In the genomic region with DNA sequence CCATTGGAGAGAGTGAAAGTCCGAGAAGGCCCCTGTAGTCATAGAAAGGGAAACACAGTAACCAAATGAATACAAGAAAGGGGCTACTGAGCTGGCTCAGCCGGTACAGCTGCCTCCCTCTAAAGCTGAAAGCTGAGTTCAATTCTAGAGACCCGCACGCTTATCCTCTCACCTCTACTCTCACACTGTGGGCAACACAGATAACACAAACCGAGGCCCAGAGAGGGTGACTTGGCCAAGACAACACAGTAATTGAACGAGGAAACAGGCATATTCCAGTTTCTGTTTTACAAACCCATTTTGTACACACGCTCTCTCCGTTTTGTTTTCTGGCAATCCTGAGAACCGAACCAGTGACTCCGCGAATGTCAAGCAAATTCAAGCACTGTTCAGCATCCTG, we compare ENCODE assay signal across 9 mouse cellular contexts. TPM values are rescaled to one million over a fixed set of nuclear protein-coding genes. Genes with fewer than 3 reads are reported as not detected.
DNase-seq lines count a peak whose midpoint lies in the region; ATAC-seq lines count a peak whose summit lies in the region.
"Had no signal": no experiment of that assay in that cellular context is flagged by ENCODE, and none has a peak within 500 bp of the region (broad histone marks: within the 10 kb centered on the region; RNA-seq: fewer than 3 reads in every experiment).

No protein-coding gene starts in this region.

- peak overlapping the region; percentile 81 for H3K4me2 ChIP-seq in heart, embryonic 13.5 days
- peak overlapping the region; percentile 76 for H3K4me2 ChIP-seq in hindbrain, embryonic 14.5 days (replicated peaks)
- H3K4me2 ChIP-seq in midbrain, embryonic 12.5 days (replicated peaks), result peak overlapping the region; percentile 98

- no peaks in the 10 kb centered on the region for H3K27me3 ChIP-seq in heart, embryonic 13.5 days (replicated peaks)
- H3K27me3 ChIP-seq in hindbrain, embryonic 14.5 days (ENCODE audit: control insufficient read depth, insufficient read depth, low read length), result no peaks in the 10 kb centered on the region
- H3K27me3 ChIP-seq in midbrain, embryonic 12.5 days, result no peaks in the 10 kb centered on the region

- H3K9me3 ChIP-seq in heart, embryonic 13.5 days, result no peaks in the 10 kb centered on the region
- H3K9me3 ChIP-seq in hindbrain, embryonic 14.5 days (ENCODE audit: control insufficient read depth, low read length), result no peaks in the 10 kb centered on the region
- H3K9me3 ChIP-seq in midbrain, embryonic 12.5 days, result no peaks in the 10 kb centered on the region

- ATAC-seq in heart, embryonic 13.5 days (ENCODE audit: extremely low read depth, insufficient number of reproducible peaks, low FRiP score, low TSS enrichment), result no peak
- no peak for ATAC-seq in hindbrain, embryonic 14.5 days (ENCODE audit: low FRiP score)
- no peak for ATAC-seq in midbrain, embryonic 12.5 days (ENCODE audit: low FRiP score, low read depth)

- no peak for DNase-seq in heart, adult 8-10 months (ENCODE audit: low spot score)
- peak; percentile 34 for DNase-seq in c-Kit-positive CD71-negative TER-119-negative erythroid progenitor cells, embryonic 14.5 days (ENCODE audit: low read depth)
- no peak for DNase-seq in hindbrain, embryonic 14.5 days (ENCODE audit: low spot score)
- no peak for DNase-seq in left cerebral cortex, adult 18-20 months (ENCODE audit: low spot score in 2 of 2)
- no peak for DNase-seq in urinary bladder, postnatal 36 days (ENCODE audit: low spot score in 2 of 2)
- no peak for DNase-seq in frontal cortex, postnatal 10 days (ENCODE audit: low spot score in 2 of 2)

- peaks cover 19% of the 10 kb centered on the region for H3K4me1 ChIP-seq in heart, embryonic 13.5 days
- H3K4me1 ChIP-seq in hindbrain, embryonic 14.5 days (replicated peaks; ENCODE audit: control insufficient read depth, insufficient read depth, low read length), result peaks cover 26% of the 10 kb centered on the region
- peaks cover 30% of the 10 kb centered on the region for H3K4me1 ChIP-seq in midbrain, embryonic 12.5 days

- H3K4me3 ChIP-seq in heart, embryonic 13.5 days, result peak overlapping the region; percentile 73
- peak overlapping the region; percentile 71 for H3K4me3 ChIP-seq in hindbrain, embryonic 14.5 days (replicated peaks; ENCODE audit: low read length)
- H3K4me3 ChIP-seq in midbrain, embryonic 12.5 days, result peak overlapping the region; percentile 82

- WGBS in heart, embryonic 13.5 days, result 73% methylated on average over 11 of the region's 11 CpGs
- WGBS in hindbrain, embryonic 14.5 days, result 85% methylated on average over 11 of the region's 11 CpGs
- WGBS in midbrain, embryonic 12.5 days, result 87% methylated on average over 11 of the region's 11 CpGs

- peak overlapping the region; percentile 82 for H3K9ac ChIP-seq in heart, embryonic 13.5 days
- peak overlapping the region; percentile 75 for H3K9ac ChIP-seq in hindbrain, embryonic 14.5 days
- peak overlapping the region; percentile 72; the same call in 1 of the 2 replicates for H3K9ac ChIP-seq in midbrain, embryonic 12.5 days (replicated peaks)

- no peak overlapping the region for H3K27ac ChIP-seq in heart, embryonic 13.5 days (replicated peaks)
- no peak overlapping the region for H3K27ac ChIP-seq in hindbrain, embryonic 14.5 days
- no peak overlapping the region for H3K27ac ChIP-seq in midbrain, embryonic 12.5 days (replicated peaks)

- peaks cover 6% of the 10 kb centered on the region; the same call in 1 of the 2 replicates for H3K36me3 ChIP-seq in heart, embryonic 13.5 days
- no peaks in the 10 kb centered on the region; the same call in 1 of the 2 replicates for H3K36me3 ChIP-seq in hindbrain, embryonic 14.5 days (replicated peaks; ENCODE audit: control insufficient read depth, insufficient read depth)
- H3K36me3 ChIP-seq in midbrain, embryonic 12.5 days, result peaks cover 12% of the 10 kb centered on the region; the same call in 1 of the 2 replicates

RNA-seq across cellular contexts. Expression of a gene that starts 1.1 kb away (rescaled TPM):
- polyA plus RNA-seq in heart, embryonic 13.5 days (2015; fragmentation: Nextera tagmentation; extraction: Ambion mirVana), result 128 and 146 TPM in 2 replicates
- 10 to 100 TPM in 1 of 4 experiments, 1 to 10 TPM in 3; 7.6 to 10.3 (median 9.6) TPM for total RNA-seq in heart, adult 8-10 months (2022)
- polyA plus RNA-seq in hindbrain, embryonic 14.5 days (2014; fragmentation: Nextera tagmentation; extraction: Ambion mirVana), result 85.5 and 100.0 TPM in 2 replicates
- 60.8 and 71.6 TPM in 2 replicates for polyA plus RNA-seq in midbrain, embryonic 12.5 days (2016; fragmentation: Nextera tagmentation; extraction: Ambion mirVana)
- total RNA-seq in left cerebral cortex, adult 18-20 months (2021), result 10 to 100 TPM; 50.9 to 52.1 TPM

RNA-seq across cellular contexts. Expression of a gene that starts 11.6 kb away (rescaled TPM):
- 5.9 and 7.0 TPM in 2 replicates for polyA plus RNA-seq in heart, embryonic 13.5 days (2015; fragmentation: Nextera tagmentation; extraction: Ambion mirVana)
- total RNA-seq in heart, adult 8-10 months (2022), result 100 to 1,000 TPM in 1 of 4 experiments, 10 to 100 TPM in 3; 64.7 to 103 (median 72.9) TPM
- 183 and 199 TPM in 2 replicates for polyA plus RNA-seq in hindbrain, embryonic 14.5 days (2014; fragmentation: Nextera tagmentation; extraction: Ambion mirVana)
- 38.0 and 40.2 TPM in 2 replicates for polyA plus RNA-seq in midbrain, embryonic 12.5 days (2016; fragmentation: Nextera tagmentation; extraction: Ambion mirVana)
- 10 to 100 TPM; 80.7 to 90.7 TPM for total RNA-seq in left cerebral cortex, adult 18-20 months (2021)
- total RNA-seq: hematopoietic stem cell, adult 5-6 weeks had no signal

RNA-seq across cellular contexts. Expression of a gene that starts 35.8 kb away (rescaled TPM):
- polyA plus RNA-seq in heart, embryonic 13.5 days (2015; fragmentation: Nextera tagmentation; extraction: Ambion mirVana), result 17.9 and 20.2 TPM in 2 replicates
- 10 to 100 TPM; 25.4 to 39.1 (median 28.2) TPM for total RNA-seq in heart, adult 8-10 months (2022)
- 89.0 and 103 TPM in 2 replicates for polyA plus RNA-seq in hindbrain, embryonic 14.5 days (2014; fragmentation: Nextera tagmentation; extraction: Ambion mirVana)
- polyA plus RNA-seq in midbrain, embryonic 12.5 days (2016; fragmentation: Nextera tagmentation; extraction: Ambion mirVana), result 26.6 and 30.4 TPM in 2 replicates
- 100 to 1,000 TPM; 201 TPM for total RNA-seq in left cerebral cortex, adult 18-20 months (2021)

RNA-seq across cellular contexts. Expression of a gene that starts 52.8 kb away (rescaled TPM):
- 486 and 514 TPM in 2 replicates for polyA plus RNA-seq in heart, embryonic 13.5 days (2015; fragmentation: Nextera tagmentation; extraction: Ambion mirVana)
- 1,000 to 10,000 TPM; 2,119 to 2,448 (median 2,260) TPM for total RNA-seq in heart, adult 8-10 months (2022)
- 252 and 281 TPM in 2 replicates for polyA plus RNA-seq in hindbrain, embryonic 14.5 days (2014; fragmentation: Nextera tagmentation; extraction: Ambion mirVana)
- 170 and 177 TPM in 2 replicates for polyA plus RNA-seq in midbrain, embryonic 12.5 days (2016; fragmentation: Nextera tagmentation; extraction: Ambion mirVana)
- 100 to 1,000 TPM; 414 to 429 TPM for total RNA-seq in left cerebral cortex, adult 18-20 months (2021)

RNA-seq across cellular contexts. Expression of a gene that starts 53.2 kb away (rescaled TPM):
- 92.7 and 114 TPM in 2 replicates for polyA plus RNA-seq in heart, embryonic 13.5 days (2015; fragmentation: Nextera tagmentation; extraction: Ambion mirVana)
- 10 to 100 TPM; 31.9 to 39.3 (median 33.9) TPM for total RNA-seq in heart, adult 8-10 months (2022)
- polyA plus RNA-seq in hindbrain, embryonic 14.5 days (2014; fragmentation: Nextera tagmentation; extraction: Ambion mirVana), result 117 and 130 TPM in 2 replicates
- polyA plus RNA-seq in midbrain, embryonic 12.5 days (2016; fragmentation: Nextera tagmentation; extraction: Ambion mirVana), result 129 and 133 TPM in 2 replicates
- 10 to 100 TPM; 32.5 to 35.0 TPM for total RNA-seq in left cerebral cortex, adult 18-20 months (2021)
